Mouse (Mus musculus) cerebellum, adult 2 months (tissue): ENCODE data around the gene Hoxa6.

Source experiments
- CTCF ChIP-seq: fragments of 200-500 bp; IDR thresholded peaks from 2 replicates; pipeline ENCODE4 v1.5.1; 2011; ENCODE audit warnings: low read depth, mild to moderate bottlenecking, control low read depth, low read length, moderate library complexity, borderline replicate concordance; ENCODE audit not compliant: insufficient read depth
- POLR2A ChIP-seq: fragments of 200-500 bp; IDR thresholded peaks from 2 replicates; pipeline ENCODE4 v1.6.1; 2011; ENCODE audit warnings: low read length, control low read depth, borderline replicate concordance; ENCODE audit not compliant: insufficient read depth

DNA sequence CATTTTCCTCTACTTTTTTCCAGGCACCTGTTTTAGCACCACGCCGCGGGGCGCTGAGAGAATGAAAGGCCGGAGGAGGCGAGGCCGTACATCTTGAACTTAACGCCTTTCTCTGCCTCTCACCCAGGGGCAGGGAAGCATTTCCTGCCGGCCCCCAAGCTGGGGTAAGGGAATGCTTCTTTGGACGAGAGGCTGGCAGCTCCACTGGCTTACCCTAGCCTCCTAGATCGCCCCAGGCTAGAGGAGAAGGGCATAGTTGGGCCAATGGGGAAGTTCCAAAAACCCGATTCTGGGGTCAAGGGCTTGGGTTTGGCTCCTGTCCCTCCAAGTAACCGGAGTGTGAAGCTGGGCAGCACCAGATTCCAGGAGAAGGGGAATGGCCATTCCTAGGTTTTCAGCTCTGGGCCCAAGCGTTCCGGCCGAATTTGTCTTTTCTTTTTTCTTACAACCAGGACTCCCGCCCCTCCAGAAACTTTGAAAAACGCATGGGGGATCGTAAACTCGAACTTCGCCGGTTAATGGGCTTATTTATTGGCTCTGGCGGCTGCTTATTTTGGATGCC is 24.5 kb upstream of the Hoxa6 start:
- no peak for TF ChIP-seq POLR2A
- no peak for TF ChIP-seq CTCF
